Mouse (Mus musculus): ENCODE results near the gene Trim14. TPM values are rescaled to one million over a fixed set of nuclear protein-coding genes. Genes with fewer than 3 reads are reported as not detected.

The Trim14 gene
- polyA plus RNA-seq, 1 experiment from 2014 or later: 0.64 TPM

DNA sequence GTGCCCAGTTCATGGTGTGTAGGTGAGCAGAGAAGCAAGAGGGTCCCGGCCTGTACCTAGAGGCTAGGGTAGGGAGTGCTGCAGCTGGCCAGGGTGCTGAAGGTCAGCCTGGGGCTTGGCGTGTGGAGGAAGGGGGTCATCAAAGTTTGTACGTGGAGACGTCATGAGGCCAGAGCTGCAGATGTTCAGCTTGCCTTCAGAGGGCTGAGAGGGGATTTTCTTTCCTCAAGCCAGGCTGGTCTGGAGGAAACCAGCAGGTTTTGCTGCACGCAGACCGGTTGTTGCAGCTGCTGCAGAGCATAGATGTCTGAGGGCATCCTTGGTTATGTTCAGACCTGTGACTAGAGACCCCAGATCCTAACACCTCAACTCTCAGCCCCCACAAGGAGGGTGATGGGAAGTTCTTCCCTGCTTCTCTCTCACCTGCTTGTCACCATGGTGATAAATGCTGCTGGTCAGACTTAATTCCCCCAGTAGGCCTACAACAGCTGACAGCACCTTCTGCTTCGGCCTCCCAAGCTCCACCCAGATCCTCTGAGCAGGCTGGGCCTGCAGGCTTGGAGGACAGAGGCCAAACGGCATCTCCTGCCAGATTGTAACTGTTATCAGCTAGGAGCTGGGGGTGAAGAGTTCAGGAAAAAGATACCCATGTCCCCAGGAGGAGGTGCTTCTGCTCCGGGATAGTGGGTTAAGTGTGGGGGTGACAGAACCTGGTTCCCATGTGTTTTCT lies 38.2 kb upstream of the Trim14 start:
- H3K9me3 ChIP-seq: peaks cover 4% of the 10 kb centered on the region; the same call in 1 of the 2 replicates
- no peak overlapping the region for H3K4me3 ChIP-seq
- 54% methylated on average over 9 of the region's 9 CpGs for WGBS
- DNase-seq (ENCODE audit: low spot score): no peak
- H3K27ac ChIP-seq (replicated peaks): no peak overlapping the region
- no peaks in the 10 kb centered on the region for H3K27me3 ChIP-seq (replicated peaks; ENCODE audit: low read depth, poor library complexity, severe bottlenecking)
- no peaks in the 10 kb centered on the region for H3K36me3 ChIP-seq (replicated peaks)
- H3K4me1 ChIP-seq: peaks cover 16% of the 10 kb centered on the region

DNA sequence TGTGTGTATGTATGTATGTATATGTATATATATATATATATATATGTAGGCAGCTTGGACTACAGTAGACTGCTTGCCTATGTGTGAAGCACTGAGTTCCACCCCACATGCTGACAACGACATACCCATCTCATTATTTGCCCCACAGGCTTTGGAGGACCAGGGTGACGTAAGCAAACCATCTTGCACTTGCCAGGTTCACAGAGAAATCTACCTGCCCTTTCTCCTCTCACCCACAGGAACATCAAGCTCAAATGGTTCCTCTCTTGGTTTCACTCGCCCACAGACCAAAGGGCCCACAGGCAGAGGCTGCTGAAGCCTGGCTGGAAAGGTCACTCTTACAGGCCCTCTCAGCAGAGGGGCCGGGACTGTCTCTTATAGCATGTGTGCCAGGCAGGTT lies 36.7 kb upstream of the Trim14 start:
- 80% methylated on average over 4 of the region's 4 CpGs for WGBS
- Histone ChIP-seq H3K4me1 (peaks cover 17% of the 10 kb centered on the region), H3K4me3 (no peak overlapping the region), H3K27ac (replicated peaks) (no peak overlapping the region), H3K9me3 (no peaks in the 10 kb centered on the region), H3K36me3 (replicated peaks) (no peaks in the 10 kb centered on the region), H3K27me3 (replicated peaks; ENCODE audit: low read depth, poor library complexity, severe bottlenecking) (no peaks in the 10 kb centered on the region)
- DNase-seq (ENCODE audit: low spot score): no peak

DNA sequence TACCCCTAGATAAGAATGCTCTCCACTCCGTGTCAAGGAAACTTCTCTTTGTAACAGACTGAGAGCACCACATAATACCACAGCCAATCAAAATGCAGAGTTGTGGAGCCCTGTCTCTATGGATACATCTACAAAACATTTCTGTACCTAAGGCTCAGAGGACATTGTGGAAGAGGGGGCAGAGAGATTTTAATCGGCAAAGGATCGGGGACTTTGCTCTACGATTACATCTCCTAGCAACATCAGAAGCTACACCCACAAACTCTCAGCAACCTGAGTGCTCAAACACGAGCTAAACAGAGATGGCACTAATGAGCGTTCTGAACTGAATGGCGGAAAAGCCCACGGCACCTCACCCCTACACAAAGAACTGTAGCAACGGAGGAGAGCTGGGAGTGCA lies 35.8 kb upstream of the Trim14 start:
- no peak for DNase-seq (ENCODE audit: low spot score)
- H3K4me1 ChIP-seq: peaks cover 17% of the 10 kb centered on the region
- no peak overlapping the region for H3K4me3 ChIP-seq
- H3K27me3 ChIP-seq (replicated peaks; ENCODE audit: low read depth, poor library complexity, severe bottlenecking): no peaks in the 10 kb centered on the region
- H3K27ac ChIP-seq (replicated peaks): no peak overlapping the region
- H3K9me3 ChIP-seq: no peaks in the 10 kb centered on the region
- WGBS: 90% methylated on average over 9 of the region's 9 CpGs
- H3K36me3 ChIP-seq (replicated peaks): no peaks in the 10 kb centered on the region

DNA sequence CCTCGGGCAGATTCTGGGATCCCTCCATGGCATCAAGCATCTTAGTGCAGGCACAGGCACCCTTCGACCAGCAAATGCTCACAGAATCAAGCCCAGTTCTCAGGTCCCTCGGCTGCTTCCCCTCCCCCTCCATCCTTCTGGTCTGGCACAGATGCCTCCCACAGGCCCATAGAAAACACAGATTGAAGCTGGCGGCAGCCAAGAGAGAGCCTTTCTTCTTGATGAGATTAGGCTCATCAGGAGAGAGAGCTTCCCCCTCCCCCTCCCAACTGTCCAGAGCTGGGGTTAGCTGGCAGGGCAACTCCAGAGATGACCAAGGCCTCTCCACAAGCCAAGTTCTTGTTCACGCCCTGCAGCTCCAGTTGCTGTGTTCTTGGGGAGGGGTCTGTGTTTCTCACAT lies 33.7 kb upstream of the Trim14 start:
- DNase-seq (ENCODE audit: low spot score): no peak
- Histone ChIP-seq H3K9me3 (no peaks in the 10 kb centered on the region), H3K4me1 (peaks cover 15% of the 10 kb centered on the region), H3K27me3 (replicated peaks; ENCODE audit: low read depth, poor library complexity, severe bottlenecking) (no peaks in the 10 kb centered on the region), H3K27ac (replicated peaks) (0 out of 2 replicates have a peak overlapping the region, but pooled peaks have one; percentile 21), H3K4me3 (no peak overlapping the region), H3K36me3 (replicated peaks) (no peaks in the 10 kb centered on the region)
- 22% methylated on average over 5 of the region's 5 CpGs for WGBS

DNA sequence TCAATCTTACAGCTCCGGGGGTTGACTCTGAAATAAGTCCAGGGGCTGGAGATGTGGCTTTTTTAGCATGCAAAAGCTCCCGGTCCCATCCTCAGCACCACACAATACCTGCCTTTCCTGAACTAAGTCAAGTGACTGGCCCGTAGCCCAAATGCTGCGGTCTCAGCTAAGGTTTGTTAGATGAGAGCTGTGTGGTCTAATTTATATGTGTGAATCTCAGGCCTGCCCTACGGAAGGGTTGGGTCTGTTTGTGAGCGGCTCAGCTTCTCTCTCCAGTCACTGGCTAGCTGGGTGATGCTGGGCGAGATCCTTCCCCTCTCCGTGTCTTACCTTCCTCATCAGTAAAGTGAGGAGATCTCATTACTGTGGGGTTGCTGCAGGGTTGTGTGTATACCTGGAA lies 32.2 kb upstream of the Trim14 start:
- DNase-seq (ENCODE audit: low spot score): no peak
- H3K4me3 ChIP-seq: no peak overlapping the region
- H3K9me3 ChIP-seq: no peaks in the 10 kb centered on the region
- H3K36me3 ChIP-seq (replicated peaks): no peaks in the 10 kb centered on the region
- peaks cover 9% of the 10 kb centered on the region for H3K4me1 ChIP-seq
- H3K27ac ChIP-seq (replicated peaks): no peak overlapping the region
- no peaks in the 10 kb centered on the region for H3K27me3 ChIP-seq (replicated peaks; ENCODE audit: low read depth, poor library complexity, severe bottlenecking)
- 88% methylated on average over 8 of the region's 8 CpGs for WGBS

DNA sequence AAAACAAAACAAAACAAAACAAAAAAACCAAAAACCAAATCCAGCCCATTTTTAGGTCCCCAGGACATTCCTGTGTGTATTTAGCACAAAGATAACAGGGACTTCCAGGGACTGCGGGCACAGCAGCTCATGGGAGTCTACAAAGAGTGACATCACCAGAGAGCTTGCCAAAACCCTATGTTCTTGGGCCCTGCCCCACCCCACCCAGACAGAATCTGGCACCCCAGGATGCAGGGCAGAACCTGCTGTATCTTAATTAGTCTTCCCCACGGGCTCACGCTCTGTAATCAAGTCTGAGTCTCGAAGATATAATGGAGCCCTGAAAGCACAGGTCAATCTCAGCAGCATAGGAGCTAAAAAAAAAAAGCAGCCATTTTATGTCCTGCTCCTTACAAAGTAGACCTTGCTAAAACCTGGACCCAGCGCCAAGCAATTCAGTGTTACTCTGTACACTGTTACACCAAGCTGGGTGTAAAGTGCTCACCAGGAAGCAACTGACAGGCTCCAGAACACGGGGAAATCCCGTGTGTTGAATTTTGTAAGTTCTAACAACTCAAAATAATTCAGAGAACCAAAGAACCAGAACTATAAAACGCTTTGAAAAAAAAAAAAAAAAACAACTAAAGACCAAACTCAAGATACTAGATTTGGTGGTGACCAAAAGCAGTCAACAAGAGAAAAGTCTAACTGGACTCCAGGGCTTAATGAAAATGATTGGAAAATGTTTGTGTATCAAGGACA lies 31.2 kb upstream of the Trim14 start:
- no peak overlapping the region for H3K4me3 ChIP-seq
- no peak overlapping the region for H3K27ac ChIP-seq (replicated peaks)
- H3K4me1 ChIP-seq: peaks cover 9% of the 10 kb centered on the region
- DNase-seq (ENCODE audit: low spot score): no peak
- WGBS: 78% methylated on average over 8 of the region's 8 CpGs
- H3K9me3 ChIP-seq: no peaks in the 10 kb centered on the region
- H3K36me3 ChIP-seq (replicated peaks): no peaks in the 10 kb centered on the region
- no peaks in the 10 kb centered on the region for H3K27me3 ChIP-seq (replicated peaks; ENCODE audit: low read depth, poor library complexity, severe bottlenecking)

DNA sequence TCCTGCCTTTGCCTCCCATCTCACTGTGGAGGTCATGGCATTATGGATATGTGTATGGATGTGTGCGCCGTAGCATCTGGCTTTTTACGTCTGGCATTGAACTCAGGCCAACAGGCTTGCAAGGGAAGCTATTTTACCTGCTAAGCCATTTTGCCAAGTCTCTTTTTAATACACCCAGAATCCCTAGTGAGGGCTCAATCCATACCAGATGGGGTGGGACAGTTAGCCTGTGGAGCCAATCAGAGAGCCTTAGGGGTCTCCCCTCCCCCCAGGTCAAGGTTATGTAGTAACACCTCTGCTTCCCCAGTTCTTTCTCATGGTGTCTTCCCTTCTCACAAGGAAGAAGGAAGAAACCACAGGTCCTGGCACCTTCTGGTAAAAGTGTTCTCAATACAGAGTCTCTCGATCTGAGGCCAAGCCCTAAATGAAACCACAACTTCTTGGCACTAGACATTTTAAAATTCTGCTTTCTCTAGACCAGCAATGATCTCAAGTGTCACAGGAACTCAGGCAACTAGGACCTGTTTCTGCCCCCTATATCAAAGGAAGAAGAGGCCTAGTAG lies 29.5 kb upstream of the Trim14 start:
- Histone ChIP-seq H3K4me3 (no peak overlapping the region), H3K27me3 (replicated peaks; ENCODE audit: low read depth, poor library complexity, severe bottlenecking) (no peaks in the 10 kb centered on the region), H3K9me3 (no peaks in the 10 kb centered on the region), H3K36me3 (replicated peaks) (no peaks in the 10 kb centered on the region), H3K4me1 (peaks cover 9% of the 10 kb centered on the region), H3K27ac (replicated peaks) (no peak overlapping the region)
- DNase-seq (ENCODE audit: low spot score): no peak
- WGBS: 87% methylated on average over 4 of the region's 4 CpGs

DNA sequence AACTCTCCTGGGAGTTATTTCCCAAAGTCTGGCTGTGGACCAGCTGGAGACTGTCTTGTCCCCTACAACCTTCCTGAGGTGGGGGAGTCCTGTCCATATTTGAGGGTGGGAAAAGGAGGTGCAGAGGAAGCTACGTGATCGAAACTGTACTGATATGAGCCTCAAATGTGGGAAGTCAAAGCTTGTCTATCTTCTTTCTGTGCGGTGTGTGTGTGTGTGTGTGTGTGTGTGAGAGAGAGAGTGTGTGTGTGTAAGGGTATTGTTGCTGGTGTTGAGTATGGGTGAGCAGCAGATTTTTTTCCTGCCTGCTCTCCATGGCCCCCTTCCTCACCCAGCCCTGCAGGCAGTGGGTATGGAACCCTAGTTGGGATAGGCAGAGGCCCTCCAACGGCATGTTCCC lies 28.3 kb upstream of the Trim14 start:
- H3K9me3 ChIP-seq: no peaks in the 10 kb centered on the region
- peaks cover 2% of the 10 kb centered on the region for H3K4me1 ChIP-seq
- H3K27me3 ChIP-seq (replicated peaks; ENCODE audit: low read depth, poor library complexity, severe bottlenecking): no peaks in the 10 kb centered on the region
- H3K36me3 ChIP-seq (replicated peaks): no peaks in the 10 kb centered on the region
- no peak for DNase-seq (ENCODE audit: low spot score)
- no peak overlapping the region for H3K27ac ChIP-seq (replicated peaks)
- H3K4me3 ChIP-seq: no peak overlapping the region
- WGBS: 92% methylated on average over 4 of the region's 4 CpGs

DNA sequence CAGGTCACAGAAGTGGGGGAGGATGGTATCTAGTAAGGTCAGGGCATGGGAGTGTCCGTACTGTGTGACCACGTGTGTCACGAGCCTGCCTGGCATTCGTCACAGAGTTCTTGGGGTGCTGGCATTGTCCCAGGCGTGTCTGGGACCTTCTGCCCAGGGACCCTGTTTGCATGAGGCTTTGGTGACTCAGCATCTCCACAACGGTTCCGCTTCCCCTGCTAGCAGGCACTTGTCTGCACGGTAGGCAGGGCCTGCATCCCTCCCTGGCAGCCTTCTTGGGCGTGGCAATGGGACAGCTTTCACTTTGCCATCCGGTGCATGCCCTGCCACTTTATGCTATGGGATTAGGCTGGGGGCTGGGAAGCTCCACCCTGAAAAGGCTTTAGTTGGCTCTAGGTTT lies 27.9 kb upstream of the Trim14 start:
- H3K9me3 ChIP-seq: no peaks in the 10 kb centered on the region

DNA sequence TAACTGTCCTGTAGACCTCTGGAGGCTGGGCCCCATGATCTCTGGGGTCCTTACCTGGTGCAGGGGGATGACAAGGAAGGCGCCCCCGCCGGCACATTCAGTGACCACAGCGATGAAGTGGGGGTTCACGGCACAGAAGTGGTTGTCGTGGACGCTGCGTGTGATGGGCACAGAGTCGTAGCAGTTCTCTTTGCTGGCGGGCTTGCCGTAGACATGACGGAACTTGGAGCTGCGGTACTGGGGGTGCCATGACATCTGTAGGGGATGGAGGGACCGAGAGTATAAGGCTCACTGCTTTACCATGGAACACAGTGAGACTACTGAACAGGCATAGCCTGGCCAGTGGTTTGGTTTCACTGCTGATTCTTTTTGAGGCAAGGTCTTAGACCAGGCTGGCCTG lies 26.9 kb upstream of the Trim14 start:
- H3K4me1 ChIP-seq: peaks cover 4% of the 10 kb centered on the region
- H3K27ac ChIP-seq (replicated peaks): no peak overlapping the region
- no peak for DNase-seq (ENCODE audit: low spot score)
- WGBS: 96% methylated on average over 14 of the region's 14 CpGs
- no peaks in the 10 kb centered on the region for H3K9me3 ChIP-seq
- no peak overlapping the region for H3K4me3 ChIP-seq
- H3K27me3 ChIP-seq (replicated peaks; ENCODE audit: low read depth, poor library complexity, severe bottlenecking): no peaks in the 10 kb centered on the region
- H3K36me3 ChIP-seq (replicated peaks): no peaks in the 10 kb centered on the region

More for the DNA sequence above, 27.9 kb upstream of the Trim14 start:
- no peaks in the 10 kb centered on the region for H3K36me3 ChIP-seq (replicated peaks)
- H3K27me3 ChIP-seq (replicated peaks; ENCODE audit: low read depth, poor library complexity, severe bottlenecking): no peaks in the 10 kb centered on the region
- WGBS: 77% methylated on average over 10 of the region's 10 CpGs
- no peak overlapping the region for H3K27ac ChIP-seq (replicated peaks)
- DNase-seq (ENCODE audit: low spot score): no peak
- H3K4me3 ChIP-seq: no peak overlapping the region
- H3K4me1 ChIP-seq: no peaks in the 10 kb centered on the region

DNA sequence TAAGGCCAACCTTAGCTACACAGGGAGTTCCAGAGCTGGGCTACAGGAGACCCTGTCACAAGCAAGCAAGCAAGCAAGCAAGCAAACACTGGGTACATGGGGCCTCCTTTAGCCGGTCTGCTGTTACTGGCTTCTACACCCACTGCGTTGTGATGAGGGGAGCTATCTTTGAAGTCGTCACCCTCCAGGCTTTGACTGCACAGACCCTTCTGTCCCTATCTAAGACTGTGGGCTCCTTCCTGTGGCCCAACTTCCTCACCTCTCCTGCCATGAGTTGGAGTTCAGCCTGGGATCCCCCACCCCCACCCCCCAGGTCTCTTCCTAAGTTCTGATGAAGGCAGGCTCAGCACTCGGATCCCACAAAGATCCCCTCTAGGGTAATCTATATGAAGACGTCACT lies 26.1 kb upstream of the Trim14 start:
- no peaks in the 10 kb centered on the region for H3K36me3 ChIP-seq (replicated peaks)
- WGBS: 80% methylated on average over 5 of the region's 5 CpGs
- H3K9me3 ChIP-seq: no peaks in the 10 kb centered on the region
- H3K4me1 ChIP-seq: peaks cover 4% of the 10 kb centered on the region
- no peak overlapping the region for H3K27ac ChIP-seq (replicated peaks)
- H3K4me3 ChIP-seq: no peak overlapping the region
- DNase-seq (ENCODE audit: low spot score): no peak
- no peaks in the 10 kb centered on the region for H3K27me3 ChIP-seq (replicated peaks; ENCODE audit: low read depth, poor library complexity, severe bottlenecking)

DNA sequence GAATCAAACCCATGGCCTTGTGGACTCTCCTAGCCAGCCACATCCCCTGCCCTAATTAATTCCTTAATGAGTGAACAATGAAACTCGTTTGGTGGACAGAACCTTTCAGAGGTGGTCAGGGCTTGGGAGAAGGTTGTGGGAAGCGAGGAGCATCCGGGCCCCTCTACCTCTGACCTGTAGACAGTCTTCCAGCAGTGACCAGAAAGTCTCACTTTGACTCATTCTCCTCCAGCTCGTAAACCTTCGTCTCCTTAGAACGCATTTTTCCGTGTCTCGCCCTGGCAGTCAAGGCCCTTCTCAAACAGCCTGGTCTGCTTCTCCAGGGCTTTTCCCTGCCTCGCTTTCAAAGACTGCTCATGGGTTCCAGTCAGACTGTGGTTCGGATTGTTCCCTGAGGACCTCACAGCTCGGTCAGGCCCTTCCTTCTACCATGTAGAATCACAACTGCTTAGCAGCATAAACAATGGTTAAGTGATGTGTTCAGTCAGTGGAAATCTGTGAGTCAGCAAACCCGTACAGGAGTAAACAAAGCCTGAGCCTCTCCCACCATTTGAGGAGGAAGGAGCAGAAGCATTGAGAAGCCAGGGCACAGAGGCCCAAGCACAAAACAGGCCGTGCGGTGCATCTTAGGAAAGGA lies 24.2 kb upstream of the Trim14 start:
- WGBS: 83% methylated on average over 14 of the region's 14 CpGs

More for the DNA sequence above, 24.2 kb upstream of the Trim14 start:
- Histone ChIP-seq H3K4me3 (no peak overlapping the region), H3K4me1 (peaks cover 4% of the 10 kb centered on the region), H3K27ac (replicated peaks) (no peak overlapping the region), H3K36me3 (replicated peaks) (no peaks in the 10 kb centered on the region), H3K9me3 (no peaks in the 10 kb centered on the region), H3K27me3 (replicated peaks; ENCODE audit: low read depth, poor library complexity, severe bottlenecking) (no peaks in the 10 kb centered on the region)
- DNase-seq (ENCODE audit: low spot score): no peak

Measured in embryonic facial prominence, embryonic 10.5 days (tissue).